Mouse (Mus musculus): Measurements from ENCODE around the gene Kti12. TPM values are rescaled to one million over a fixed set of nuclear protein-coding genes. Genes with fewer than 3 reads are reported as not detected.

Gene Kti12
- polyA plus RNA-seq (2012; rRNA removed): 14.0 and 23.7 TPM in 2 replicates

GRCm38 (mm10) chr4:108847715-108848504, at the start of gene Kti12:
Gene Kti12, plus strand, starts transcription at chr4:108847785.

GRCm38 (mm10) chr4:108832916-108833827, 14.4 kb upstream of the Kti12 start, which contains the start of gene Btf3l4:
Gene Btf3l4, minus strand, starts transcription at chr4:108833614.

GRCm38 (mm10) chr4:108834115-108834970, 13.2 kb upstream of the Kti12 start, which contains the start of gene Txndc12:
Gene Txndc12, plus strand, starts transcription at chr4:108834601.

GRCm38 (mm10) chr4:108848505-108848848, 892 bp downstream of the Kti12 start, which contains the start of gene A730015C16Rik:
Gene A730015C16Rik, minus strand, starts transcription at chr4:108848619.

GRCm38 (mm10) chr4:108878963-108879822, 31.6 kb downstream of the Kti12 start, which contains the start of gene Rab3b:
Gene Rab3b, plus strand, starts transcription at chr4:108879063.

Other genes starting within 250 kb of the Kti12 start
- 13.3 and 14.7 TPM in 2 replicates for gene Cc2d1b, start 227.8 kb upstream of the Kti12 start, polyA plus RNA-seq (2012; rRNA removed)
- not detected in 2 replicates for gene 3110021N24Rik, start 128.1 kb upstream of the Kti12 start, polyA plus RNA-seq (2012; rRNA removed)
- gene Zfyve9, start 67.0 kb upstream of the Kti12 start, polyA plus RNA-seq (2012; rRNA removed): 1.1 and 1.2 TPM in 2 replicates
- gene Btf3l4, start 14.2 kb upstream of the Kti12 start, polyA plus RNA-seq (2012; rRNA removed): 2.8 and 4.1 TPM in 2 replicates
- gene Txndc12, start 13.2 kb upstream of the Kti12 start, polyA plus RNA-seq (2012; rRNA removed): 2.9 and 4.5 TPM in 2 replicates
- 0.06 TPM in 1 of 2 replicates, not detected in the other for gene A730015C16Rik, start 834 bp downstream of the Kti12 start, polyA plus RNA-seq (2012; rRNA removed)
- 3.7 and 4.9 TPM in 2 replicates for gene Rab3b, start 31.3 kb downstream of the Kti12 start, polyA plus RNA-seq (2012; rRNA removed)
- gene Nrd1, start 152.9 kb downstream of the Kti12 start, polyA plus RNA-seq (2012; rRNA removed): 3.8 and 5.2 TPM in 2 replicates